Mouse (Mus musculus) lung, embryonic 15.5 days (tissue): ENCODE measurements around the gene Fhad1. TPM values are rescaled to one million over a fixed set of nuclear protein-coding genes. Genes with fewer than 3 reads are reported as not detected.
"Not testable (repeated sequence)": the region's sequence is repeated elsewhere in the genome, so short reads cannot be mapped to it uniquely, and the experiment has no call there.

Experiments used
- ATAC-seq: fragments of 200-750 bp; cut with Nextera tagmentation; 2 replicates; pipeline ENCODE4 v1.8.0; 2017; ENCODE audit warnings: moderate number of reproducible peaks, borderline replicate concordance; ENCODE audit not compliant: low FRiP score, low TSS enrichment; ENCODE audit errors: extremely low read depth
- H3K27ac ChIP-seq: fragments of 300-500 bp; sonication (generic); 2 replicates; pipeline ENCODE4 v1.5.1; 2015; ENCODE audit warnings: moderate library complexity, mild to moderate bottlenecking, inconsistent platforms
- H3K27me3 ChIP-seq: fragments of 300-500 bp; sonication (generic); 2 replicates; pipeline ENCODE4 v1.6.1; 2015; ENCODE audit warnings: inconsistent platforms
- H3K36me3 ChIP-seq: fragments of 300-500 bp; sonication (generic); 2 replicates; pipeline ENCODE4 v1.6.1; 2015; ENCODE audit warnings: inconsistent platforms
- H3K4me1 ChIP-seq: fragments of 300-500 bp; sonication (generic); 2 replicates; pipeline ENCODE4 v1.6.1; 2015; ENCODE audit warnings: inconsistent platforms
- H3K4me2 ChIP-seq: fragments of 300-500 bp; sonication (generic); 2 replicates; pipeline ENCODE4 v1.6.1; 2015; ENCODE audit warnings: inconsistent platforms, mild to moderate bottlenecking, moderate library complexity
- H3K4me3 ChIP-seq: fragments of 300-500 bp; sonication (generic); 2 replicates; pipeline ENCODE4 v1.5.1; 2015; ENCODE audit warnings: mild to moderate bottlenecking, inconsistent platforms
- H3K9ac ChIP-seq: fragments of 300-500 bp; sonication (generic); 2 replicates; pipeline ENCODE4 v1.6.1; 2015; ENCODE audit warnings: inconsistent platforms
- H3K9me3 ChIP-seq: fragments of 300-500 bp; sonication (generic); 2 replicates; pipeline ENCODE4 v1.6.1; 2016; ENCODE audit warnings: inconsistent platforms
- WGBS: fragments of 180-500 bp; shearing (Covaris S2); methylation state at CpG from one replicate; pipeline ENCODE4 v1.1.7; 2015; 5-methylcytosine and 5-hydroxymethylcytosine counted together
- polyA plus RNA-seq: library from polyadenylated mRNA; unstranded; fragments of >200 nt; fragmentation: Nextera tagmentation; extraction: Ambion mirVana; gene quantifications from 2 replicates; pipeline ENCODE4 v1.2.1, GENCODE M21; 2015

The Fhad1 gene
- polyA plus RNA-seq, 1 experiment from 2014 or later, result 1.7 TPM

- H3K27ac ChIP-seq, ATAC-seq, H3K9me3 ChIP-seq, H3K36me3 ChIP-seq, H3K4me3 ChIP-seq, H3K27me3 ChIP-seq, H3K4me2 ChIP-seq, H3K4me1 ChIP-seq, H3K9ac ChIP-seq: not testable (repeated sequence)
- 73% methylated on average over 2 of the region's 2 CpGs for WGBS
Measured at GRCm38 (mm10) chr4:141994062-141994471, 20.8 kb downstream of the Fhad1 start.

DNA sequence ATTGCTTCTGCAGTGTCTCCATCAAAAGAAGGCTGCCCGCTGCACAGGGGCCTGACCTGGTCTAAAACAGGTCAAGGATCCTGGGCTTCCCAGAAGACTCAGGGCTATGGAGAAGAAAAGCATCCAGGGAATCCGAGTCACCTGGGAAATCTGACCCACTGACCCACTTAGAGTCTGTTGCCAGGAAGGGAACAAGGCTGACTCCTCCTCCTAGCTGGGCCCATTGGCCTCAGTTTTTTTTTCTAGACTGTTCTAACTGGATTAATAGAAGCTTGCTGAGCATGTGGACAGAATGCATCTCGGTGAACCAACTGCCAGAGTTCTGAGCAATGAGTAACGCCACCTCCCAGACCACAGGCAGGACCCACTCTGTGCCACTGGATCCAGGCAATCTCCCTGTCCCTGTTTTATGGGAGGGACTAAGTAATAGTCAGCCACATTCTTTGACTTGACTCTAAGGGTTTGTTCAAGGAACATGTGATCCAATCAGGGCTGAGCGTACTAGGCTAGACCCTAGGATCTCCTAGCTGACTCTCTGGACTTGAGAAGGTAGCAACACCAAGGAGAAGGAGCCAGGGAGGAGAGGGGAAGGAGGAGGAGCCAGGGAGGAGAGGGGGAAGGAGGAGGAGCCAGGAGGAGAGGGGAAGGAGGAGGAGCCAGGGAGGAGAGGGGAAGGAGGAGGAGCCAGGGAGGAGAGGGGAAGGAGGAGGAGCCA lies 21.4 kb downstream of the Fhad1 start:
- Histone ChIP-seq H3K9me3 (no peaks in the 10 kb centered on the region), H3K27me3 (no peaks in the 10 kb centered on the region), H3K9ac (no peak overlapping the region), H3K4me2 (no peak overlapping the region), H3K36me3 (no peaks in the 10 kb centered on the region), H3K4me1 (peaks cover 5% of the 10 kb centered on the region; the same call in 1 of the 2 replicates), H3K4me3 (no peak overlapping the region), H3K27ac (no peak overlapping the region)
- no peak for ATAC-seq
- 66% methylated on average over 5 of the region's 5 CpGs for WGBS

DNA sequence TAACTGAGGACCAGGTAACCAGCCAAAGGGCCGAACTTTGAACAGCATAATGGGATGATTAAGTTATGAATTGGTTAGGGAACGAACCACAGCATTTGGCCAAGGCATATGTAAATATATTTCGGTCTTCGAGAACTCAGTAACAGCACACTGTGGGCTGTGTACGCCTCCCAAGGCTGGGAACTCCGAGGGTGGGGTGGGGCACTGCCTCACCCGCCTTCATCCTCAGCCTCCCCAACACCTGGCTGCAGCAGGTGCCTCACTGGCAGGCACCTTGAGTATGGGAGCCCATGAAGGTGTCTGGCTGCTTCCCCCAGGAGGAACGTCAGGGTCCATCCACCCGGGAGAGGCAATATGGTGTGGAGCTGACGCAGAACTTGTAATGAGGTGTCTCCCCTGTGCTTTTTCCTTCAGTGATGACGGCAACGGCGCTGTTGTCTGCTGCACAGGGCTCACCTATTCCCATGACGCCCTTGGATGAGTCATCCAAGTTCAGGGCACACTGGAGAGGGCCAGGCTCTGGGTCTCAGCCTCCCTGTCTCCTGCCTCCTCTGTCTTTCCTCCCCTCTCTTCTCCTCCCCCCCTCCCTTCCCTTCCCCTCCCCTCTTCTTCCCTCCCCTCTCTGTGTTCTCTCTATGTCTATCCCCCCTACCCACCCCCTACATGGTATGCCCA lies 22.2 kb downstream of the Fhad1 start:
- Histone ChIP-seq H3K27me3 (no peaks in the 10 kb centered on the region), H3K9me3 (no peaks in the 10 kb centered on the region), H3K4me2 (no peak overlapping the region), H3K27ac (no peak overlapping the region), H3K4me1 (no peaks in the 10 kb centered on the region; the same call in 1 of the 2 replicates), H3K4me3 (no peak overlapping the region), H3K9ac (no peak overlapping the region), H3K36me3 (no peaks in the 10 kb centered on the region)
- WGBS, result 70% methylated on average over 14 of the region's 14 CpGs
- no peak for ATAC-seq

DNA sequence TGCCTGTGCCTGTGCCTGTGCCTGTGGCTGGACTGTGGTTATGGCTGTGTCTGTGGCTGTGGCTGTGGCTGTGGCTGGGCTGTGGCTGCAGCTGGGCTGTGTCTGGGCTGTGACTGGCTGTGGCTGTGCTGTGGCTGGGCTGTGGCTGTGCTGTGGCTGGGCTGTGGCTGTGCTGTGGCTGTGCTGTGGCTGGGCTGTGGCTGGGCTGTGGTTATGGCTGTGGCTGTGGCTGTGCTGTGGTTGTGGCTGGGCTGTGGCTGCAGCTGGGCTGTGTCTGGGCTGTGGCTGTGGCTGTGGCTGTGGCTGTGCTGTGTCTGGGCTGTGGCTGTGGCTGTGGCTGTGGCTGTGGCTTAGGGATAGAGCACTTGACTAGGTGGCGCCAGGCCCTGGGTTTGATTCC lies 26.7 kb downstream of the Fhad1 start:
- Histone ChIP-seq H3K4me1 (no peaks in the 10 kb centered on the region), H3K9me3 (no peaks in the 10 kb centered on the region), H3K9ac (no peak overlapping the region), H3K27ac (no peak overlapping the region), H3K27me3 (no peaks in the 10 kb centered on the region), H3K4me3 (no peak overlapping the region), H3K36me3 (no peaks in the 10 kb centered on the region), H3K4me2 (no peak overlapping the region)
- WGBS, result 81% methylated on average over 1 of the region's 1 CpGs
- ATAC-seq, result no peak

- Histone ChIP-seq H3K27ac (no peak overlapping the region), H3K9me3 (no peaks in the 10 kb centered on the region), H3K36me3 (no peaks in the 10 kb centered on the region), H3K9ac (no peak overlapping the region), H3K4me3 (no peak overlapping the region), H3K4me2 (no peak overlapping the region), H3K4me1 (no peaks in the 10 kb centered on the region), H3K27me3 (no peaks in the 10 kb centered on the region)
- WGBS, result 57% methylated on average over 3 of the region's 3 CpGs
- ATAC-seq, result no peak
Measured at GRCm38 (mm10) chr4:141983689-141984088, 31.2 kb downstream of the Fhad1 start.

DNA sequence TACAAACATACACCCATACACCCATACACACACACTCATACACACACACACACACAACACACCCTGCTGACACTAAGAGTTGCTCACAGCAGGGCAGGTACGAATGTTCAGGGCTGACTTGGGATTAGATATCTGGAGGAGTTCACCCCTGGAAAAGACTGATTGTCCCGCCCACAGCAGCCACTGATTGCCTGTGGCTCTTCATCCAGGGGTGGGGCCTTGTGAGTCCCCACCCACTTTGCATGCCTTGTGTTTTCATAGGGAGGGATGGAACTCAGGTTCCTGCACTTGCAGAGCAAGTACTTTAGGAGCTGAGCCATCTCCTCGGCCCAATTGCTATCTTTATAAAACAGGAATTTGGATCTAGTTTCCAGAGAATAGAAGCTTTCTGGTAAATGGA lies 33.4 kb downstream of the Fhad1 start:
- no peak overlapping the region for H3K9ac ChIP-seq
- H3K9me3 ChIP-seq, result no peaks in the 10 kb centered on the region
- 61% methylated on average over 3 of the region's 3 CpGs for WGBS
- H3K4me3 ChIP-seq, result no peak overlapping the region
- no peaks in the 10 kb centered on the region for H3K27me3 ChIP-seq
- no peak overlapping the region for H3K27ac ChIP-seq
- no peak overlapping the region for H3K4me2 ChIP-seq
- H3K4me1 ChIP-seq, result no peaks in the 10 kb centered on the region
- no peaks in the 10 kb centered on the region for H3K36me3 ChIP-seq
- ATAC-seq, result peak; percentile 21; the same call in 1 of the 2 replicates

DNA sequence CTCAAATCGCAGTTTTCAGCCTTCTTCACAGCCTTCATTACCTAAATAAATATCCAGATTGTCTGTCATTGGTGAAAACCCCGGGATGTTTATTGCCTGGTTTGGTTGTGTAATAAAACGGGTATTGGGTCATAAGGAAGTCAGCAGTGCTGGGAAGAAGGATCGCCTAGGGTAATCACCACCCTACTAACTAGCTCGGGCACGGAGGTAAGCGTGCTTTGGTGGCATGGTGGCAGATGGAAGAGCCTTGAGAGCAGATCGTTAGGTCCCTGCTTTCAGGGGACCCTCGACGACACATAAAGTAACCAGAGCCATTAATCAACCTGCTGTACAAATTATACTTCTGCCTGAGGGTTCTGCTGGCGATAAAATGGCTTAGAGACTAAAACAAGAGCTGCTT lies 36.3 kb downstream of the Fhad1 start:
- H3K36me3 ChIP-seq, result no peaks in the 10 kb centered on the region
- H3K4me3 ChIP-seq, result no peak overlapping the region
- no peaks in the 10 kb centered on the region for H3K9me3 ChIP-seq
- 57% methylated on average over 11 of the region's 11 CpGs for WGBS
- ATAC-seq, result no peak
- H3K4me2 ChIP-seq, result no peak overlapping the region
- H3K27ac ChIP-seq, result no peak overlapping the region
- H3K27me3 ChIP-seq, result no peaks in the 10 kb centered on the region
- H3K9ac ChIP-seq, result no peak overlapping the region
- H3K4me1 ChIP-seq, result no peaks in the 10 kb centered on the region

DNA sequence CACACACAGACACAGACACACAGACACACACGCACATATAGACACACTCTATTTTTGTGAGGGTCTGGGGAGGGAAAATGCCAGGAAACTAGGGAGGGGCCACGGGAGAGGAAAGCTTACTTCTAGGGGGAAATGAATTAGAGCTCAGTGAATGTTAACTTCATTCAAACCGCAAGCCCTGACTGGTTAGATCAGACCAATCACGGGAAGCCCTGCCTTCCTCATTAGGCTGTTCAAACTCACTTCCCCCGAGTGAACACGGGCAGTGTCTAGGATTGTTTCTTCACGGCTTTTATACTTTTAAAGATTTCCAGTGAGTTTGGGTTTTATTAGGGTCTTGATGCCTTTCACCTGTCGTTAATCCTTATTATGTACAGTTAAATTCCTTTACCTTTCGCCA lies 37.5 kb downstream of the Fhad1 start:
- no peak overlapping the region for H3K9ac ChIP-seq
- no peaks in the 10 kb centered on the region for H3K36me3 ChIP-seq
- no peak overlapping the region for H3K4me2 ChIP-seq
- 36% methylated on average over 9 of the region's 9 CpGs for WGBS
- no peak for ATAC-seq
- H3K4me3 ChIP-seq, result no peak overlapping the region
- no peaks in the 10 kb centered on the region for H3K27me3 ChIP-seq
- H3K9me3 ChIP-seq, result no peaks in the 10 kb centered on the region
- H3K27ac ChIP-seq, result no peak overlapping the region
- no peaks in the 10 kb centered on the region for H3K4me1 ChIP-seq

DNA sequence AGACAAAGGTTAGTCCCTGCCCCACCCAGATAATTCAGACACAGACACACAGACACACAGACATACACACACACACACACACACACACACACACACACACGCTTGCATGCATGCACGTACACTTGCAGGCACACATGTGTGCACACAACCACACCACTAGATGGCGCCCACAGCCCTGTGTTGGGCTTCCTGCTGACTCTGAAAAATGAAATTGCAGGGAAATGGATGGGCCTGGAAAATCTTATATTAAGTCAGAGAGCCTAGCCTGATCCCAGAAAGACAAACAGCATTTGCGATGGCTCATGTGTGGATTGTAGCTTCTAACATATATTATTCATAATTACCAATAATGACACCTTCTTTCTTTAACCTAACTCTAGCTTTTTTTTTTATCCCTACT lies 38.7 kb downstream of the Fhad1 start:
- Histone ChIP-seq H3K4me3 (no peak overlapping the region), H3K27ac (no peak overlapping the region), H3K9me3 (0 out of 2 replicates have a peak, but pooled peaks cover 5% of the 10 kb centered on the region), H3K9ac (no peak overlapping the region), H3K27me3 (no peaks in the 10 kb centered on the region), H3K4me2 (no peak overlapping the region), H3K4me1 (no peaks in the 10 kb centered on the region), H3K36me3 (no peaks in the 10 kb centered on the region)
- ATAC-seq, result no peak
- 39% methylated on average over 4 of the region's 4 CpGs for WGBS

DNA sequence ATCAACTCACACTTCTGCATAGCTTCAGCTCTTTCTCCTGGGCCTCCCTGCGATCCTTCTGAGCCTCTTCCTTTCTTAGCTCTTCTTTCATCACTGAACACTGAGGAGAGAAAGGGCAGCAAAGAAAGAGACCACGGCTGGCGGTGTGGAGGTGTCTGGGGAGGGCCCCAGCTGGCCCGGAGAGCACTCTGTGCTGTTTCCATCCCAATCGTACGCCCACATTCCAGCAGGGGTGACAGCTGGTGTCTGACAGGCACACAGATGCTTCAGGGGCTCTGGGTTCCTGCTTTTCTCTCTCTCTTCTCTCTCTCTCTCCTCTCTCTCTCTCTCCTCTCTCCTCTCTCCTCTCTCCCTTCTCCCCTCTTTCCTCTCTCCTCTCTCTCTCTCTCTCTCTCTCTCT lies 50.3 kb downstream of the Fhad1 start:
- Histone ChIP-seq H3K36me3 (no peaks in the 10 kb centered on the region), H3K9ac (no peak overlapping the region), H3K27me3 (no peaks in the 10 kb centered on the region), H3K4me2 (peak overlapping the region; percentile 18; the same call in 1 of the 2 replicates), H3K27ac (no peak overlapping the region), H3K4me3 (no peak overlapping the region), H3K4me1 (peaks cover 7% of the 10 kb centered on the region), H3K9me3 (no peaks in the 10 kb centered on the region)
- WGBS, result 9% methylated on average over 6 of the region's 6 CpGs
- ATAC-seq, result peak; percentile 84

GRCm38 (mm10) chr4:141963907-141964306 lies 51.0 kb downstream of the Fhad1 start:
- 79% methylated on average over 3 of the region's 3 CpGs for WGBS
- ATAC-seq, result no peak
- no peaks in the 10 kb centered on the region for H3K27me3 ChIP-seq
- no peak overlapping the region for H3K9ac ChIP-seq
- H3K27ac ChIP-seq, result no peak overlapping the region
- H3K36me3 ChIP-seq, result no peaks in the 10 kb centered on the region
- no peak overlapping the region for H3K4me3 ChIP-seq
- no peak overlapping the region for H3K4me2 ChIP-seq
- H3K4me1 ChIP-seq, result peaks cover 8% of the 10 kb centered on the region
- H3K9me3 ChIP-seq, result no peaks in the 10 kb centered on the region

DNA sequence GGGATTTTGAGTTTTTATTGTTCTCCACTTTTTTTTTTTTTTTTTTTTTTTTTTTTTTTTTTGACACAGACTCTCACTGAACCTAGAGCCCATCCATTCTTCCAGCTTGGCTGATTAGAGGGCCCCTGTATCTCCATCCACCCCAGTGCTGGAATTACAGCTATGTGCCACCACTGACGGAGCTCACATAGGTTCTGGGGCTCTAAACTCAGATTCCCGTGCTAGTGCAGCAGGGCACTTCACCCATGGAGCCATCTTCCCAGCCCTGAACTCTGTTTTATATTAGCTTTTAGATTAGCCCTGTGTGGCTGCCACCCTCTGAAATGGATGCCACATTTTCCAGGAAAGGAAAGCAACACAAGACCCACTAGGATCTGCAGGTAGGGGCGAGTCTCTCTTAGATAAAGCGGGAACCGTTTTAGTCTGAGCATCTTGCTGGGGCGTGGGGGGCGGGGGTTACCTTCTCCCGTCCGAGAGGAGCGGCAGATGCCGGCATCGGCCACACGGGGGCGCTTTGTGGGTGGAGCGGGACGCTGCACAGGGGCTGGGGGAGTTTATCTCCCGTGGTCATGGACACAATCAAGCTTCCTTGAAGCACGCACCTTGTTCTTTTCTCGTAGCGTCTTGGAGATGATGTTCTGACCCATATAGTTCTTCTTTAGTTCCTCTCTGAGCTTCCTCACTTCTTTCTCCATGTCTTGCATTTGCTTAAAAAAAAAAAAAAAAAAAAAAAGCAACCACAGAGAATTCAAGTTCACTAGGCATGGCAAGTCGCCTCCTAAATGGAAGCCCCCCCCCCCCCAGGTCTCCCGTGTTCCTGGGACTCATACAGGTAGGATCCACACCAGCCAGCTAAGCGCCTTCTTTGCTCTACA lies 51.8 kb downstream of the Fhad1 start:
- no peak overlapping the region for H3K9ac ChIP-seq

More for the DNA sequence above, 51.8 kb downstream of the Fhad1 start:
- Histone ChIP-seq H3K9me3 (no peaks in the 10 kb centered on the region), H3K4me2 (peak overlapping the region; percentile 9; the same call in 1 of the 2 replicates), H3K27ac (no peak overlapping the region), H3K36me3 (no peaks in the 10 kb centered on the region), H3K27me3 (no peaks in the 10 kb centered on the region), H3K4me3 (no peak overlapping the region), H3K4me1 (peaks cover 15% of the 10 kb centered on the region)
- WGBS, result 15% methylated on average over 23 of the region's 23 CpGs
- ATAC-seq, result no peak
